Mouse (Mus musculus) forebrain, embryonic 16.5 days (tissue): ENCODE measurements around the gene Ms4a6b. TPM values are rescaled to one million over a fixed set of nuclear protein-coding genes. Genes with fewer than 3 reads are reported as not detected.
"Not testable (repeated sequence)": the region's sequence is repeated elsewhere in the genome, so short reads cannot be mapped to it uniquely, and the experiment has no call there.

ENCODE experiments used
- ATAC-seq: fragments of 200-750 bp; cut with Nextera tagmentation; 2 replicates; pipeline ENCODE4 v1.8.0; 2017; ENCODE audit warnings: mild to moderate bottlenecking, moderate library complexity
- H3K27ac ChIP-seq: fragments of 300-500 bp; sonication (generic); 2 replicates; pipeline ENCODE4 v1.5.1; 2014; ENCODE audit warnings: low read length, control low read depth
- H3K27me3 ChIP-seq: fragments of 300-500 bp; sonication (generic); replicated peaks from 2 replicates; pipeline ENCODE4 v1.6.1; 2014; ENCODE audit warnings: low read length; ENCODE audit not compliant: control insufficient read depth, insufficient read depth
- H3K36me3 ChIP-seq: fragments of 300-500 bp; sonication (generic); 2 replicates; pipeline ENCODE4 v1.6.1; 2014; ENCODE audit not compliant: control insufficient read depth, insufficient read depth
- H3K4me1 ChIP-seq: fragments of 300-500 bp; sonication (generic); replicated peaks from 2 replicates; pipeline ENCODE4 v1.6.1; 2014; ENCODE audit warnings: low read length; ENCODE audit not compliant: control insufficient read depth, insufficient read depth
- H3K4me2 ChIP-seq: fragments of 300-500 bp; sonication (generic); 2 replicates; pipeline ENCODE4 v1.6.1; 2014; ENCODE audit warnings: mild to moderate bottlenecking, low read length, control low read depth
- H3K4me3 ChIP-seq: fragments of 300-500 bp; sonication (generic); replicated peaks from 2 replicates; pipeline ENCODE4 v1.5.1; 2014; ENCODE audit warnings: mild to moderate bottlenecking, low read length, control low read depth
- H3K9ac ChIP-seq: fragments of 300-500 bp; sonication (generic); replicated peaks from 2 replicates; pipeline ENCODE4 v1.6.1; 2014; ENCODE audit warnings: low read depth, low read length, control low read depth
- H3K9me3 ChIP-seq: fragments of 300-500 bp; sonication (generic); 2 replicates; pipeline ENCODE4 v1.6.1; 2016; ENCODE audit warnings: low read length; ENCODE audit not compliant: control insufficient read depth
- WGBS: fragments of 180-500 bp; shearing (Covaris S2); extraction: QIAGEN DNeasy Blood & Tissue Kit; methylation state at CpG from one replicate; pipeline ENCODE4 v1.1.7; 2014; 5-methylcytosine and 5-hydroxymethylcytosine counted together
- polyA plus RNA-seq: library from polyadenylated mRNA; unstranded; fragments of >200 nt; fragmentation: Nextera tagmentation; extraction: Ambion mirVana; gene quantifications from 2 replicates; pipeline ENCODE4 v1.2.1, GENCODE M21; 2015

Ms4a6b gene
- polyA plus RNA-seq, 1 experiment from 2014 or later, result 1.5 TPM

DNA sequence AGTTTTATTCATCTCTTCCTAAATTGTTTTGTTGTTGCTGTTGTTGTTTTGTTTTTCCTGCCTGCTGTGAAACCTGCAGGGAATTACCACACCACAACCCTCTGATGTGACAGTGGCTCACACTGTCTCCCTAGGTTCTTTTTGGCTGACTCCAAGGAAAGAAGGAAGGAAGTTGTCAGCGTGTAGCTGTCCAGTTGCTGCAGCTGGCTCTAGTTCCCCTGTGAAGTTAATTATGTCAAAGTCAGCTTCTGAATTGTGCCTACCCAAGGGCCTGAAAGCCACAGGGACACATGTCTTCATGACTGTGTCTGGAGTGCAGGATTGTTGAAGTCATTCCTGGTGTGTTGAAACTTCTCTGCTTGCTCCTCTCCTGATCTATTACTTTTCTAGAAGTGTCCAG lies 1.1 kb downstream of the Ms4a6b start:
- not testable (repeated sequence) for H3K9ac ChIP-seq, H3K4me1 ChIP-seq, H3K9me3 ChIP-seq, H3K27ac ChIP-seq, H3K27me3 ChIP-seq, H3K4me3 ChIP-seq, ATAC-seq, H3K36me3 ChIP-seq, H3K4me2 ChIP-seq
- WGBS, result 67% methylated on average over 1 of the region's 1 CpGs

DNA sequence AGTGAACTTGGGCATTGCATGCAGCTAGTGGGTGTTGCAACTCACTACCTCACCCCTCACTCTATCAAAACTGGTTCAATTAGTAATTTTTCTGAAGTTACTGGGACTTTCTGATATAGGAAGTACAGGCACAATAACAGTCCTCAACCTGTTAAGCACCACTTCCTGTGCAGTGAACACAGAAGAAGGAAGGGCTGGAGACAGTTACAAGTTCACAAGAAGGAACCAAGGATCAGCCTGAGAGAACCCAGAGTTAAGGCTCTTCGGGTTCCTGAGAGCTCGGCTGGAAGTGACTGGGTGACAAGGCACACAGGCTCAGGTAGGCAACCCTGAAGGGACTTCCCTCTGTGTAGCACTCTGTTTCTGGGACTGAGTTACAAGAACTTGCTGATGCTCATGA lies 2.0 kb downstream of the Ms4a6b start:
- not testable (repeated sequence) for H3K27ac ChIP-seq, H3K27me3 ChIP-seq, H3K36me3 ChIP-seq, H3K4me2 ChIP-seq, H3K4me1 ChIP-seq, H3K9me3 ChIP-seq, H3K9ac ChIP-seq, H3K4me3 ChIP-seq, ATAC-seq
- WGBS, result 90% methylated on average over 2 of the region's 2 CpGs

DNA sequence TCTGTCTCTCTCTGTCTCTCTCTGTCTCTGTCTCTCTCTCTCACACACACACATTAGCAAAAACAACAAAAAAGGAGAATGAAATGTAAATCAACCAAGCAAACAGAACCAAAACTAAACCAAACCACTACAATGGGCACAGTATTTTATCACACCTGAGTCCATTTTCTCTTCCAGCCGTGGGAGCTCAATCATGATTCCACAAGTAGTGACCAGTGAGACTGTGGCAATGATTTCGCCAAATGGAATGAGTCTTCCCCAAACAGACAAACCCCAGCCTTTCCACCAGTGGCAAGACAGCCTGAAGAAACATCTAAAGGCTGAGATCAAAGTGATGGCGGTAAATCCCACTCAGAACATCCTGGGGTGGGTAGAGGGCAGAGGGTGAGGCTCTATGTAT lies 3.8 kb downstream of the Ms4a6b start:
- Histone ChIP-seq H3K9me3 (no peaks in the 10 kb centered on the region), H3K4me3 (no peak overlapping the region), H3K36me3 (no peaks in the 10 kb centered on the region), H3K27ac (no peak overlapping the region), H3K9ac (no peak overlapping the region), H3K27me3 (no peaks in the 10 kb centered on the region), H3K4me1 (no peaks in the 10 kb centered on the region), H3K4me2 (no peak overlapping the region)
- ATAC-seq, result no peak
- 88% methylated on average over 3 of the region's 3 CpGs for WGBS

DNA sequence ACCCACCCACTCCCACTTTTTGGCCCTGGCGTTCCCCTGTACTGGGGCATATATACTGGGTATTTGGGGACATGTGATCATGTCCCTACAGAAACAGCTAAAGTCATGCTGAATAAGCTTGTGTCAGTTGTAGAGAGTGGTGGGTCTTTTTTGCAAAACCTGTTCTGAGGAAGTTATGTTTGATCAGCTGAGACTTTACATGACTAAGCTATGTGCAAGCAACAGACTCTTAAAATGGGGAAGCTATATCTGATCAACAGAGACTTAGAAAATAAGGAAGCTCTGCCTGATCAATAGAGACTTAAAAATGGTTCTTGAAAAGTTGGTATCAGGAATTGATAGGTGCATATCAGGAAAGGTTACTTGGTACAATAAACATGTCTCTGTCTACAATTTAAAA lies 17.1 kb downstream of the Ms4a6b start:
- no peak for ATAC-seq
- H3K27ac ChIP-seq, result no peak overlapping the region
- no peak overlapping the region for H3K9ac ChIP-seq
- H3K36me3 ChIP-seq, result no peaks in the 10 kb centered on the region
- no peaks in the 10 kb centered on the region for H3K9me3 ChIP-seq
- H3K4me2 ChIP-seq, result no peak overlapping the region
- 72% methylated on average over 1 of the region's 1 CpGs for WGBS
- no peaks in the 10 kb centered on the region for H3K27me3 ChIP-seq
- no peak overlapping the region for H3K4me3 ChIP-seq
- no peaks in the 10 kb centered on the region for H3K4me1 ChIP-seq

DNA sequence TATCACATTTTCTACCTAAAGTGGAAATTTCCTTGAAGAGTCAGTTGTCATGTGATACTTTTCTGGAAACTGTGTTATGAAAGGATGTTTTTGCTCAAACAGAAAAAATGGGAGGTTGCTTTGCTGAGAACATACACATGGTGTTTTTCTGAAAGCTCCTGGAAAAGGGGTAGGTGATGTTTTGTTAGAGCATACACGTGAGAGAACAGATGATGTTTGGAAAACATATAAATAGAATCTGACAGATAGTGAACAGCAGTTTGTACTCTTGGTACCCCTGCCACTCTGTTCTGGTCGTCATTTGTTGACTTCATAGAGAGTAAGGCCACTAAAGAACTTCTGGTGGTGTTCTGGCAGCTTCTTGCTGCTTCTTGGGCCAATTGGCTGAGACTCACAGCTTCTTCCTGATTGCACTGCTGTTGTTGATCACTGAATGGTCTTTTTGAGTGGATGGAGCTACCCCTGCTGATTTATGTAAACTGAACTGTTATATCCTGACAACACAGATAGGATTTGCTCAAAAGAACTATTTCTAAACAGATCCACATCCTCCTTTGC lies 17.7 kb downstream of the Ms4a6b start:
- no peak overlapping the region for H3K4me3 ChIP-seq
- no peak overlapping the region for H3K9ac ChIP-seq
- H3K4me2 ChIP-seq, result no peak overlapping the region
- no peak for ATAC-seq
- H3K4me1 ChIP-seq, result no peaks in the 10 kb centered on the region
- H3K27me3 ChIP-seq, result no peaks in the 10 kb centered on the region
- no peaks in the 10 kb centered on the region for H3K9me3 ChIP-seq
- no peak overlapping the region for H3K27ac ChIP-seq
- 73% methylated on average over 2 of the region's 2 CpGs for WGBS
- H3K36me3 ChIP-seq, result no peaks in the 10 kb centered on the region

DNA sequence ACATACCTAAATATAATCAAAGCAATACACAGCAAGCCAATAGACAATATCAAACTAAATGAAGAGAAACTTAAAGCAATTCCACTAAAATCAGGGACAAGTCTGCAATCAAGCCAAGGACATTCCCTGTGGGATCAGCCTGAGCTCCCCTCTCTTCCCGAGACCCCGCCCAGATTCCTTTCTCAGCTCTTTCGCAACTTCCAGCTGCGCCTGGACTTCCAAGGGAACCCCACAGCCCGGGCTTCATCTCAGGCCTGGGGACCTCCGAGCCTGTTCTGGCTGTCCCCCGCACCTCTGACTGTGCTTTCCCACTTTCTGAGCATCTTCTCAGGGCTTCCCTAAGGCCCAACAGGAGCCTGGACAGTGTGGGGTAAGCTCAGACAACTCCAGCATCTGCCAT lies 20.3 kb downstream of the Ms4a6b start, which contains the start of gene Ms4a4d:
Gene Ms4a4d, plus strand, starts transcription at position 209 of the 400 bp plus-strand sequence.
- H3K4me1 ChIP-seq, result no peaks in the 10 kb centered on the region
- no peak within 1 kb of the TSS for H3K27ac ChIP-seq
- 16% methylated on average over 7 of the region's 7 CpGs for WGBS
- no peaks in the 10 kb centered on the region for H3K27me3 ChIP-seq
- no peak within 1 kb of the TSS for H3K9ac ChIP-seq
- no peak for ATAC-seq
- no peaks in the 10 kb centered on the region for H3K36me3 ChIP-seq
- H3K9me3 ChIP-seq, result no peaks in the 10 kb centered on the region
- no peak within 1 kb of the TSS for H3K4me3 ChIP-seq
- no peak within 1 kb of the TSS for H3K4me2 ChIP-seq

DNA sequence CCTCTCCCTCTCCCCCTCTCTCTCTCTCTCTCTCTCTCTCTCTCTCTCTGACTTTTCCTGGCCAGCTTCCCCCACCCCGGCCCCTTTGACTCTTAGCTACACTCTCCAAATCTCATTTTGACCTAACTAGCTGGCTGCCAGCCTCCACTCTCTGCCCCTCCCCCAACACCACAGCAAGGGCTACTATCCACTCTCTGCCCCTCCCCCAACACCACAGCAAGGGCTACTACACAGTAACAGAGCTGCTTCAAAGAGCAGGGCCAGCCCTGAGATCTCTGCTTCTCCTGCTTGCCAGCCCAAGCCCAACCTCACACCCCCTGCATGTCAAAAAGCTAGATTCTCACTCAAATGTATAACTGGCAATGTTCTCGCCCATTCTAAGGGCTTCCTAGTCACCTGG lies 21.0 kb downstream of the Ms4a6b start:
- WGBS, result 18% methylated on average over 2 of the region's 2 CpGs
- Histone ChIP-seq H3K36me3 (no peaks in the 10 kb centered on the region), H3K4me3 (no peak overlapping the region), H3K4me1 (no peaks in the 10 kb centered on the region), H3K27ac (no peak overlapping the region), H3K4me2 (no peak overlapping the region), H3K27me3 (no peaks in the 10 kb centered on the region), H3K9ac (no peak overlapping the region), H3K9me3 (no peaks in the 10 kb centered on the region)
- no peak for ATAC-seq

DNA sequence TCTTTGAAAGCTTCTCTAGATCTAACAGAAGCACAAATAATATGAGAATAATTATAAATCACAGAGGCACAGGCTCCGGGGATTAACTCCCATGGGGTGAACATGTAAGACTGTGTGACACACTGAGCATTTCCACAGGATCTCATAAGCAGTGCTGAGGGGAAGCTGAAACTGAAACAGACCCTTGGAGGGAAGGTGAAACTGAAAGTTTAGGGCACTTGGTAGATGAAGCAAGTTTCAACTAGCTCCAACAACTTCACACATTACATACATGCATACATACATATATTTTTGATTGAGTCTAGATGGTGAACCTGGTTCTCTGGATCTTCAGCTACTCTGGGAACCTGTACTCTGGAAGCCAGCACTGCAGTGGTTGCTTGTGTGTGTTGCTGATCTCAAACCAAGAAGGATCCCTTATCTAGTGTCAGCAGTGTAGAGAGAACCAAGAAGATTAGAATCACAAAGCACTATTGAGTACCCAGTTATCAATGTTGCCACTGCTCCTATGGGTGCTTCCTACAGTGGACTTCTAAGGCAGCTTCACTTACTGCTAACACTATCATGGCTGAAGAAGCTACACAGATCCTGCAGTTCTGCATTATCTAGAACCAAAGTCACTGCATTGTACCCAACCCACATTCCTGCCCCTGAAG lies 24.0 kb downstream of the Ms4a6b start:
- H3K9me3 ChIP-seq, H3K36me3 ChIP-seq, H3K4me3 ChIP-seq, H3K4me2 ChIP-seq, H3K27me3 ChIP-seq, H3K4me1 ChIP-seq, ATAC-seq, H3K27ac ChIP-seq, H3K9ac ChIP-seq: not testable (repeated sequence)
- whole genome bisulfite sequencing, result 90% methylated on average over 1 of the region's 1 CpGs

DNA sequence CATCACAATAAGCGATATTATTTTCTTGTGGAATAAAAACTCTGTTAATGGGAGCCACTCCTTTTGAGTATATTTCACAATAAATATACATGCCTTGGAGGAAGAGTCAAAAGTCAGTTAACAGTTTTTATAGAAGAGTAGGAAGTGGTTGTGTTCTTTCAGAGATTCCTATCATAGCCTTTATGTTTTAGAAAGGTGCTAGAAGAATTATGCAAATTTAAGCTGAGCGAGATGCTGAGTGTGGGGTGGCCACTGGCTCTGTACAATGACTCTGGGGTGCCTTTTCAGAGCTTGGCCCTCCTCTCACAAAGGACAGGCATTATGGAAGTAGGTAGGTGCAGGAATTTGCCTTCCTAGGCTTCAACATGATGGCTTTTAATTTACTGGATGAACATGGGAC lies 28.1 kb downstream of the Ms4a6b start:
- H3K9me3 ChIP-seq, H3K4me2 ChIP-seq, H3K9ac ChIP-seq, H3K4me1 ChIP-seq, H3K36me3 ChIP-seq, H3K27me3 ChIP-seq, ATAC-seq, H3K4me3 ChIP-seq, H3K27ac ChIP-seq: not testable (repeated sequence)
- WGBS, result 81% methylated on average over 2 of the region's 2 CpGs

DNA sequence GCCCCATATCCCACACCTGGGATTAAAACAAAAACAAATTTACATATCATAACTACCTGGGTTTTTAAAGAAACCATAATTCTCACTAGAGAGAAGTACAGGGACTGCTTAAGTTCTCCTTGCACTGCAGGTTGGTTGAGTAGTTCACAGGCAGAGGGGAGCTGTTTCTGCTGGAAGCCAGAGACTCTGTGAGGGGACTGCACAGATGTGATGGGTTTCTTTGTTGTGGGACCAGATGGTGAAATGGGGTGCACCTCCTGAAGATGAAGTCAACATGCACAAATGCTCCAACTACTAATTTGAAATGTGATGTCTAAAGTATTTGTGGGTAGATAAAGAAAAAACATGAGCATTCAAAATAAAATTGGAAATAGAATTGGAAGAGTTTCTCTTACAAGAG lies 31.6 kb downstream of the Ms4a6b start:
- Histone ChIP-seq H3K4me3 (no peak overlapping the region), H3K4me1 (no peaks in the 10 kb centered on the region), H3K4me2 (no peak overlapping the region), H3K27ac (no peak overlapping the region), H3K9ac (no peak overlapping the region), H3K27me3 (no peaks in the 10 kb centered on the region), H3K36me3 (no peaks in the 10 kb centered on the region), H3K9me3 (no peaks in the 10 kb centered on the region)
- ATAC-seq, result no peak
